Mouse (Mus musculus) embryonic stem cell, embryonic (primary cell): ENCODE results near the gene Eif2ak2.

ENCODE experiments used
- CTCF ChIA-PET, 4 experiments: fragments of 300-600 bp in 2 of 4; fragments of 350-600 bp in 2 of 4; sonication (Branson Sonifier 250); formaldehyde crosslinking; loops; one replicate each; lab custom pipeline; 2022; ENCODE audit warnings: inconsistent platforms in 2 of 4; lab: Charles Lee
- POLR2A ChIA-PET, 4 experiments: fragments of 300-600 bp in 2 of 4; fragments of 350-600 bp in 2 of 4; sonication (Branson Sonifier 250); formaldehyde crosslinking; loops; one replicate each; lab custom pipeline; 2022; ENCODE audit warnings: antibody characterized with exemption in 4 of 4, inconsistent platforms in 1 of 4; lab: Charles Lee

Gene Eif2ak2

DNA sequence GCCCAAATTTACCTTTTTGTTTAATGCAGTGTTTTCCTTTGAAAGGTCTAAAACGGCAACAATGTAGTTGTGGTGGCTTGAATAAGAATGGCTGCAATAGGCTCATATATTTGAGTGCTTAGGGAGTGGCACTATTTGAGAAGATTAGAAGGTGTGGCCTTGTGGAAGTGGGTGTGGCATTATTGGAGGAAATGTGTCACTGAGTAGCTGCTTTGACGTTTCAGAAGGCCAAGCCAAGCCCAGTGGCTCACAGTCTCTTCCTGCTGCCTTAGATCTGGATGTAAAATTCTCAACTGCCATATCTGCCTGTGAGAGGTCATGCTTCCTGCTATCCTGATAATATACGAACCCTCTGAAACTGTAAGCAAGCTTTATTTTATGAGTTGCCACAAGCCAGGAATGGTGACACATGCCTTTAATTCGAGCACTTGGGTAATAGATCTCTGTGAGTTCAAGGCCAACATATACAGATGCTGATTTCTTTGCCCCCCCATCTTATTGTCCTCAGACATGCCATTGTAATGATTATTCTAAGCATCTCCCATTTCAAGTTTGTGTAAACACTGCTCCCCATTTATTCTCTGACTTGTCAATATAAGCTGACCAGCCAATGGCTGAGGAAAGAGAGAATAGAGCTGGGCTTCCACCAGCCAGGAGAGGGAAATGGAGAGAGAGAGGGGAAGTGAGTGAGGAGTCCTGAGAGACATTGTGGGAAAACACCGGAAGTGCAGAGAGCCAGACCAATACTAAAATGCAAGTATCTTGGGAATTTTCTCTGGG, 3.1 kb upstream of the Eif2ak2 start:
- CTCF ChIA-PET, result no interaction called here
- POLR2A ChIA-PET, result interaction anchor here (0.6 to 6.9 kb wide), 20 partner anchors 9 to 284 kb away, joined by 3 to 66 read pairs (median 8); partner anchors contain the start of genes Cebpz (in 1 of the 4), Cebpzos (in 1 of the 4), Gpatch11 (in 1 of the 4) and Heatr5b (in 1 of the 4)

DNA sequence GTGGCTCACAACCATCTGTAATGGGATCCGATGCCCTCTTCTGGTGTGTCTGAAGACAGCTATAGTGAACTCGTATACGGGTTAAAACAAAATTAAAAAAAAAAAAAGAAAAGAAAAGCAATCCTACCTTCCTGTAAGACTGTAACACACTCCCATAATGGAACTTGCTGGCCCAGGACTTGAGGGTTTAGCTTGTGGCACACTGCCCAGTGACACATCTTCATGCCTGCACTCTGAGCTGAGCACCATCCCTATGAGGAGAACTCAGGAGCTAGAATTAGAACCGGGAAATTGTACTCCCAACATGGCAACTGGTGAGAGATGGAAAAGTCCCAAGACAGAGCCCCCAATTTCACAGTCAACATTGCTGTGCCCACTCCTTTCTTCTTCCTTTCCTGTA, 918 bp upstream of the Eif2ak2 start:
- POLR2A ChIA-PET, result interaction anchor here in 3 of 4 experiments (0.5 to 6.9 kb wide), 18 partner anchors 8 to 252 kb away, joined by 3 to 66 read pairs (median 6); partner anchors contain the start of genes Gpatch11 (in 2 of the 3), Heatr5b (in 2 of the 3), Cebpz (in 1 of the 3) and Ndufaf7 (in 1 of the 3)

DNA sequence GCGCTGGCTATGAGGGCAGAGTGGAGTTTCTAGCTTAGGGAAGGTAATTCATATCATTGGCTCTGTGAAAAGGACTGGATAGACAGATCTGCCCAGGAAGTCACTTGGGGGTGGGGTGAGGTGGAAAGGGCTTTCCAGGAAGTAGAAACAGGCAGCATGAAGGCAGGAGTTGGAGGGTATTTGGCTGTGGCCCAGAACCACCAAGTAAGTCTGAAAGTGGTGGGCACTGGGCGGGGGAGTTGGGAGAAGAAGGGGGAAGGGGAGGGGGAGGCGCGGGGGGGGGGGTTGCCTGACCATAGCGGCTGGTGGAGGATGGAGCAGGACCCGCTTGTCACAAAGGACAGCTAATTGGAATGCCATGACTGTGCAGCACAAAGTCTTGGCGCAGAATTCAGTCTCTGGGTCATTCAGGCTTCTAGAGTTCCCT, 482 bp downstream of the Eif2ak2 start:
- ChIA-PET CTCF (no interaction called here), POLR2A (interaction anchor here in 3 of 4 experiments (0.7 to 6.9 kb wide), 22 partner anchors 8 to 138 kb away, joined by 3 to 66 read pairs (median 5); partner anchors contain the start of genes Gpatch11 (in 2 of the 3), Heatr5b (in 2 of the 3) and Cebpzos (in 1 of the 3))

More for the DNA sequence above, 918 bp upstream of the Eif2ak2 start:
- CTCF ChIA-PET, result interaction anchor here in 1 of 4 experiments (0.6 kb wide), 1 partner anchor 145 kb away, joined by 4 read pairs; no protein-coding TSS in a partner anchor

DNA sequence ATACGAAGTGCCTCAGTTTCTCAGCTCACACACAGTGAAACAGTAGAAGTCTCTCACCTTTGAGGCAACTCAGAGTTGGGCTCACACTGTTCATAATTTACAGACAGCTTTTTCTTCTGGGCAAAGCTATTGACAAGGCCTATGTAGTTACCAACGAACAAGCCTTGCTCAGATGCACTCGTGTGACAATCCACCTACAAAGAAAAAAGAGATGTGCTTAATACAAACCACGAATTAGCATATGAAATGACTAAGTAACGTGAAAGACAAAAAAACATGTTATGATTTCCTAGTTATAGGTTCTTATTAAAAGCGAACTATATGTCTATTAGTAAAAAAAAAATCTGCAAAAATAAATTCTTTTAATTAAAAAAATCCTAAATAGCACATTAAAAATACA, 8.5 kb downstream of the Eif2ak2 start:
- CTCF ChIA-PET, result no interaction called here
- POLR2A ChIA-PET, result interaction anchor here in 3 of 4 experiments (0.7 to 4.0 kb wide), 7 partner anchors 9 to 178 kb away, joined by 3 to 34 read pairs (median 3); partner anchors contain the start of gene Eif2ak2 (in 2 of the 3)

DNA sequence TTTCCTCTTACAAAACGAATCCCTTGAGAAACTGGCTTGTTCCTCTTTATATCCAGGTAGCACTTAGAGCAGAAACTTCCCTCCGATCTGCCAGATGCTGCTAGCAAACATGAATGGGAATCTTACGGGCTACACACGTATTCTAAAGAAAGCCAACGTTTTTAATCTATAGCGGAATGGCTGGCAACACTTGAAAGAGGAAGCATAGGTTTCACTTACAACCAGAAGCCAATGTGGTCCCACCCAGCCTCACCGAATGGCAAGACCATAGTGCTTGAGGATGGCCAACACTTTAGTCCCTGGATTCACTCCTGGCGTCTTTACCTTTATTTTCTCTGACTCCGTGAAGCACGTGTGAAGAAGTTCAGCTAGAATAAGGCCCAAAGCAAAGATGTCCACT, 26.1 kb downstream of the Eif2ak2 start:
- ChIA-PET CTCF (no interaction called here), POLR2A (interaction anchor here in 1 of 4 experiments (1.3 kb wide), 1 partner anchor 21 kb away, joined by 3 read pairs; the partner anchor contains the start of genes Gpatch11 and Heatr5b)

DNA sequence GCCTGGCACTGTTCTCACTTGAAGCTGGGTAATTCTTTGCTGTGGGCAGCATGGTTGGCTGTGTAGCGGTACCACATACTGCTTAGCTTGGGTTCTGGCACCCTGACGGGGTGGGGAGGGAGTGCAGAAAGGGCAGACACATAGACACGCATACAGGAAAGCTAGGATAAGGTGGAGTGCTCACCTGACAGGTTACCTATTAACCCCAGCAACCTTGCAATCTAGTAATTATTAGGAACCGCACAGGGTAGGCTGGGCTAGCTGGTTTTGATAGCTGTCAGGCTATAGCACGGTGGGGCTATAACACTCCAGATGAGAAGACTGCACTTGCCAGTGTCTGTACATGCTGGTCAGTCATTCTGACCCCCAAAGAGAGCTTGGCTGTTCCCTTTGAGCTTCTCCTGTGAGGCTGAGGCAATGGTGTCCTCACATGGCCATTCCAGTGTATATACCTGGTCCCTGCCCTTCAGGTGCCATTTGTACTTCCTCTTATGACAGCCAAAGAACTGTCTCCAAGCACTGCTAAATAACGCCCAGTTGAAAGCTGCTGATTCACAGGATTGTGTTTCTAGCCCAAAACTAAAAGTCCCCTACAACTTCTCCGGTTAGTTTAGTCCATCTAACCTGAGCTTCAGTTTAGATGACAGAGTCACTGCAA, 40.0 kb downstream of the Eif2ak2 start:
- ChIA-PET CTCF (no interaction called here), POLR2A (interaction anchor here in 2 of 4 experiments (0.7 to 1.1 kb wide), 3 partner anchors 8 to 34 kb away, joined by 3 read pairs; partner anchors contain the start of genes Gpatch11 (in 1 of the 2) and Heatr5b (in 1 of the 2))

DNA sequence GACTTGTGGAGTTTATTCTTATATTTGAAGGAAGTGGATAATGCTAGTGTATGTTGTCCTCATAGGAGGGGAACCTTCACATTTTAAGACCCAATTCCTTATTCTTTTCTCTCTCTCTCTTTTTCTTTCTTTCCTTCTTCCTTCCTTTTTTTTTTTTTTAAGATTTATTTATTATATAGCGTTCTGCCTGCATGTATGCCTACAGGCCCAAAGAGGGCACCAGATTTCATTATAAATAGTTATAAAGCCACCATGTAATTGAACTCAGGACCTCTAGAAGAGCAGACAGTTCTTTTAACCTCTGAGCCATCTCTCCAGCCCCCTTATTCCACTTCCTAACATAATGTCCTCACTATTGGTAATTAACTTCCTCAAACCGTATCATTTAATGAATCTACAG, 46.3 kb downstream of the Eif2ak2 start:
- CTCF ChIA-PET, result interaction anchor here in 2 of 4 experiments (0.6 to 1.4 kb wide), 3 partner anchors 26 to 227 kb away, joined by 3 to 7 read pairs (median 4); no protein-coding TSS in a partner anchor
- POLR2A ChIA-PET, result interaction anchor here in 3 of 4 experiments (0.6 to 2.2 kb wide), 28 partner anchors 9 to 888 kb away, joined by 3 to 23 read pairs (median 5); partner anchors contain the start of genes Cebpz (in 2 of the 3), Eif2ak2 (in 2 of the 3), Ndufaf7 (in 2 of the 3) and Cebpzos (in 1 of the 3)

DNA sequence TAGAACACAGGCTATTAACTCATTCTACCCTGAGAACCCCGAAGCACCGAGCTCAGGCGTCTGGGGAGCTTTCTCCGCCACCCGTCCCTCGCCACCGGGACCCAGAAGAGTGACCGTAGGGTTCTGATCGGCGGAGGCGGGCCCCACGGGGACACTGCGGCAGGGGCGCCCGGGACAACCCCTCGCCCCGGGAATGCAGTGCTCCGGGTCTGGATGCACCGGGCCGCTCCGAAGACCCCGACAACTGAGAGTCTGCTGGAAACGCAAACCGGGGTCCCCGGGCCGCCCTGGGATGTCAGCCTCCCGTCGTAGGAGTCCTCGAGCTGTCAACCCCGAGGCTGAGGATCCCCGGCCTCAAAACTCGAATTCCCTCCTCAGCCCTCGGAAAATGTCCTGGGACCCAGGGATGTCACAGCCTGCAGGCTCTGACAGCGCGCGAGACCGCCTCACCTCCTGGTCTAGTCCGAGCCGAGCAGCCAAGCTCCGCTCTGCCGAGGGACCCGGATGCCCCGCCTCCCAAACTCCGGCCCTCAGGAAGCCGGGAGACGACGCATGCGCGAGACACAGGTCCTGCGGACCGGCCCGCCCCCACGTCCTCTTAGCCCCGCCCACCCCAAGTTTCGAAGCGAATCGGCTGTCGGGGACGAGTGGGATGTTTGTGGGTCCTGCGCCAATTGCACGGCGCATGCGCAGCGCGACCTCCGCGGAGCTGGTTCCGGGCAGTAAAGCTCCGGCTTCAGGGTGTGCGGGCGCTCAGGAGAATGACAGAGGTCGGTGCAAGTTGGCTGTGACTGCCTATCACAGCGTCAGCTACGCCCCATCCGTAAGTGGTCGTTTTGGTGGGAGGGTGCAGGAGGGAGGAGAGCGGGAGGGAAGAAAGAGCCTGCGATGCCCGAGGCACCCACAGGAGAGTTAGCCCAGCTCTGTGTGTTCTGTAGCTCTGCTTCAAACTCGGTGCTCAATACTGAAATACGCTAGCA, 47.2 kb downstream of the Eif2ak2 start, which contains the start of the genes Heatr5b and Gpatch11:
TSS of gene Heatr5b (minus strand) at position 509 of the 980 bp plus-strand sequence.
TSS of gene Gpatch11 (plus strand) at position 712 of the 980 bp plus-strand sequence.
- POLR2A ChIA-PET, result interaction anchor here (0.6 to 2.2 kb wide), 58 partner anchors 7 to 912 kb away, joined by 3 to 23 read pairs (median 4); partner anchors contain the start of genes Cebpz (in 4 of the 4), Ndufaf7 (in 4 of the 4), Cebpzos (in 2 of the 4) and Eif2ak2 (in 2 of the 4)
- CTCF ChIA-PET, result interaction anchor here in 3 of 4 experiments (0.6 to 1.4 kb wide), 8 partner anchors 25 to 276 kb away, joined by 3 to 7 read pairs (median 3); no protein-coding TSS in a partner anchor

DNA sequence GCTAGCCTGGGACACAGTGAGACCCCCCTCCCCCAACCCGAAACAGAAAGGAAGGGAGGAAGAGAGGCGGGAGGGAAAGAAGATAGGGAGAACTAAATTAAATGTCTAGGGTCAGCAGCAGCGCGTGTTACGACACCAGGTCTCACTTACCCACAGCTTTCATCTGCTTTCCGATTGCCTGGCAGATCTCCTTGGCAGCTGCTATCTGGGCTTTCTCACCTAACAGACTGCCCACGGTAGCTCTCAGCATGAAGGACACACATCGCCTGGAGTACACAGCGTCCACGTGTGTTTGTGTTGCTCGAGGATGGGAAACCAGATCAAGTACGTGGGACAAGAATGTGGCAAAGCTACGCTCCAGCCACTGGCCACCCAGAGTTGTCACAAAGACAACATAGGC, 58.0 kb downstream of the Eif2ak2 start:
- CTCF ChIA-PET, result interaction anchor here in 2 of 4 experiments (0.6 to 0.7 kb wide), 2 partner anchors 15 to 79 kb away, joined by 3 to 4 read pairs; no protein-coding TSS in a partner anchor
- POLR2A ChIA-PET, result interaction anchor here in 1 of 4 experiments (1.6 kb wide), 1 partner anchor 11 kb away, joined by 5 read pairs; the partner anchor contains the start of genes Gpatch11 and Heatr5b

DNA sequence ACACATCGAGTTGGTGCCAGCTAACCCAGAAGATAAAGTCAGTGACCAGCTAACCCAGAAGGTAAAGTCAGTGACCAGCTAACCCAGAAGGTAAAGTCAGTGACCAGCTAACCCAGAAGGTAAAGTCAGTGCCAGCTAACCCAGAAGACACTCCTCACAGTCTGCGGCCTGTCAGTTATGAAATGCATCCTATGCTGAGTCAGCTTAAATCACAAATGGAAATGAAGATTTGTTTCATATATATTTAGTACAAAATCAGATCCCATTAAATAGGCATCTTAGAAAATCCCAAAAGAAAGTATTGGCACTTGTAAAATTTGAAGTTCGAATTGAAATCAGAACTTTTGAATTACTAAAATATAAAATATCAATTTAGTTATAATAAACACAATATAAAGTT, 72.8 kb downstream of the Eif2ak2 start:
- POLR2A ChIA-PET, result interaction anchor here in 2 of 4 experiments (0.6 to 1.0 kb wide), 2 partner anchors 52 to 1455 kb away, joined by 3 to 4 read pairs; no protein-coding TSS in a partner anchor
- CTCF ChIA-PET, result interaction anchor here in 1 of 4 experiments (1.0 to 1.1 kb wide), 2 partner anchors 15 to 26 kb away, joined by 3 to 4 read pairs; partner anchors contain the start of genes Gpatch11 and Heatr5b

DNA sequence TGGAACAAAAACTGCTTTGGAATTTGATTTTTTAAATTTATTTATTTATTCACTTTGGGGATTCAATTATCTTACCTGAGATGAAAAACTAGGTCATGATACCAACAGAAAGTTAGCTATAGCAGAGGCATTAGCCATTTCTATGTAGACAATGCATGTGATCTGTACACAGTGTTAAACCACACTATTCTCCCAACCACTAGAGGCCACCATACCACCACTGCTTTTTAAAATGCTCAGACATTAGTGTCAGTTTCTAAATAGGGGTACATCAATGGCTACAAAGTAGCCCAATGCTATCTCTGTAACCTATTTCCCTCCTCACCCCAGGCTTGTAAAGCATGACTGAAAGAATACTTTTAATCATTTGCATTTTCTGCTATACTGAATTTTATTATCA, 73.4 kb downstream of the Eif2ak2 start:
- CTCF ChIA-PET, result interaction anchor here in 2 of 4 experiments (0.7 to 1.1 kb wide), 2 partner anchors 15 to 22 kb away, joined by 3 read pairs; no protein-coding TSS in a partner anchor
- POLR2A ChIA-PET, result interaction anchor here in 2 of 4 experiments (0.6 to 0.9 kb wide), 4 partner anchors 10 to 1456 kb away, joined by 3 to 6 read pairs (median 4); no protein-coding TSS in a partner anchor
